Mouse (Mus musculus) intestine, embryonic 14.5 days (tissue): ENCODE results near the gene Sf3a2. TPM values are rescaled to one million over a fixed set of nuclear protein-coding genes. Genes with fewer than 3 reads are reported as not detected.
A peak's percentile ranks its signal among the peaks of the same experiment; 100 is the strongest.

ENCODE experiments used
- ATAC-seq: fragments of 200-750 bp; cut with Nextera tagmentation; replicated peaks from 2 replicates; pipeline ENCODE4 v1.8.0; 2017; ENCODE audit warnings: low read depth, moderate number of reproducible peaks, moderate TSS enrichment, moderate library complexity; ENCODE audit not compliant: low FRiP score, low TSS enrichment
- DNase-seq: peaks from one replicate; pipeline ENCODE4 v3.0.0-alpha.2; 2018; ENCODE audit warnings: low spot score
- H3K27ac ChIP-seq: fragments of 300-500 bp; sonication (generic); 2 replicates; pipeline ENCODE4 v1.5.1; 2014; ENCODE audit warnings: low read depth, mild to moderate bottlenecking, control low read depth
- H3K27me3 ChIP-seq: fragments of 300-500 bp; sonication (generic); replicated peaks from 2 replicates; pipeline ENCODE4 v1.6.1; 2014; ENCODE audit warnings: low read length, control low read depth; ENCODE audit not compliant: control insufficient read depth, insufficient read depth
- H3K36me3 ChIP-seq: fragments of 300-500 bp; sonication (generic); 2 replicates; pipeline ENCODE4 v1.6.1; 2014; ENCODE audit warnings: low read length, control low read depth; ENCODE audit not compliant: control insufficient read depth, insufficient read depth
- H3K4me1 ChIP-seq: fragments of 300-500 bp; sonication (generic); replicated peaks from 2 replicates; pipeline ENCODE4 v1.6.1; 2014; ENCODE audit warnings: low read length, control low read depth, mixed read lengths; ENCODE audit not compliant: control insufficient read depth, insufficient read depth
- H3K4me2 ChIP-seq: fragments of 300-500 bp; sonication (generic); 2 replicates; pipeline ENCODE4 v1.6.1; 2014; ENCODE audit warnings: low read length
- H3K4me3 ChIP-seq: fragments of 300-500 bp; sonication (generic); 2 replicates; pipeline ENCODE4 v1.5.1; 2014; ENCODE audit warnings: low read depth, low read length, control low read depth, mixed read lengths
- H3K9ac ChIP-seq: fragments of 300-500 bp; sonication (generic); 2 replicates; pipeline ENCODE4 v1.6.1; 2014; ENCODE audit warnings: mild to moderate bottlenecking, low read length
- H3K9me3 ChIP-seq: fragments of 300-500 bp; sonication (generic); 2 replicates; pipeline ENCODE4 v1.6.1; 2016; ENCODE audit warnings: low read length, control low read depth; ENCODE audit not compliant: control insufficient read depth
- WGBS: fragments of 180-500 bp; shearing (Covaris S2); extraction: QIAGEN DNeasy Blood & Tissue Kit; methylation state at CpG from one replicate; pipeline ENCODE4 v1.1.7; 2014; 5-methylcytosine and 5-hydroxymethylcytosine counted together
- polyA plus RNA-seq: library from polyadenylated mRNA; unstranded; fragments of >200 nt; fragmentation: Nextera tagmentation; extraction: Ambion mirVana; gene quantifications from 2 replicates; pipeline ENCODE4 v1.2.1, GENCODE M21; 2014

The Sf3a2 gene
- polyA plus RNA-seq, 1 experiment from 2014 or later: 85.4 TPM

- Histone ChIP-seq H3K36me3 (peaks cover 49% of the 10 kb centered on the region), H3K27ac (no peak within 1 kb of the TSS), H3K4me3 (no peak within 1 kb of the TSS), H3K4me2 (no peak within 1 kb of the TSS), H3K4me1 (peaks cover 30% of the 10 kb centered on the region), H3K9me3 (no peaks in the 10 kb centered on the region), H3K9ac (no peak within 1 kb of the TSS), H3K27me3 (0 out of 2 replicates have a peak, but pooled peaks cover 9% of the 10 kb centered on the region)
- 69% methylated on average over 6 of the region's 6 CpGs for WGBS
- ATAC-seq (no peak), DNase-seq (no peak)
Measured at GRCm38 (mm10) chr10:80804916-80805315, 6.9 kb downstream of the Sf3a2 start, which contains the start of gene Amh. Gene Amh, plus strand, starts transcription at chr10:80805243.

GRCm38 (mm10) chr10:80805322-80805721 is 7.3 kb downstream of the Sf3a2 start:
- WGBS: 78% methylated on average over 5 of the region's 5 CpGs
- no peak overlapping the region for H3K4me3 ChIP-seq
- ATAC-seq: no peak
- DNase-seq: no peak
- no peaks in the 10 kb centered on the region for H3K9me3 ChIP-seq
- H3K36me3 ChIP-seq: peaks cover 49% of the 10 kb centered on the region
- no peak overlapping the region for H3K4me2 ChIP-seq
- 0 out of 2 replicates have a peak, but pooled peaks cover 10% of the 10 kb centered on the region for H3K27me3 ChIP-seq
- no peak overlapping the region for H3K9ac ChIP-seq
- H3K4me1 ChIP-seq: peaks cover 29% of the 10 kb centered on the region
- H3K27ac ChIP-seq: no peak overlapping the region

GRCm38 (mm10) chr10:80805925-80806324 is 7.9 kb downstream of the Sf3a2 start:
- no peaks in the 10 kb centered on the region for H3K9me3 ChIP-seq
- DNase-seq (peak; percentile 95), ATAC-seq (peak; percentile 20; the same call in 1 of the 2 replicates)
- no peak overlapping the region for H3K27ac ChIP-seq
- H3K4me3 ChIP-seq: no peak overlapping the region
- 0 out of 2 replicates have a peak, but pooled peaks cover 13% of the 10 kb centered on the region for H3K27me3 ChIP-seq
- no peak overlapping the region for H3K4me2 ChIP-seq
- peaks cover 43% of the 10 kb centered on the region for H3K36me3 ChIP-seq
- no peak overlapping the region for H3K9ac ChIP-seq
- WGBS: 32% methylated on average over 3 of the region's 3 CpGs
- peaks cover 25% of the 10 kb centered on the region for H3K4me1 ChIP-seq

GRCm38 (mm10) chr10:80806341-80807056 is 8.5 kb downstream of the Sf3a2 start:
- Histone ChIP-seq H3K4me2 (peak overlapping the region; percentile 83), H3K36me3 (peaks cover 38% of the 10 kb centered on the region), H3K9ac (peak overlapping the region; percentile 34), H3K9me3 (no peaks in the 10 kb centered on the region), H3K4me1 (peaks cover 25% of the 10 kb centered on the region), H3K27ac (peak overlapping the region; percentile 52; the same call in 1 of the 2 replicates), H3K4me3 (peak overlapping the region; percentile 41), H3K27me3 (0 out of 2 replicates have a peak, but pooled peaks cover 13% of the 10 kb centered on the region)
- 49% methylated on average over 34 of the region's 34 CpGs for WGBS
- 0 out of 2 replicates have a peak, but pooled peaks have one; percentile 5 for ATAC-seq
- no peak for DNase-seq

GRCm38 (mm10) chr10:80807057-80807627 is 9.1 kb downstream of the Sf3a2 start:
- peak overlapping the region; percentile 34 for H3K9ac ChIP-seq
- peaks cover 25% of the 10 kb centered on the region for H3K4me1 ChIP-seq
- peak; percentile 64 for ATAC-seq
- H3K27ac ChIP-seq: peak overlapping the region; percentile 52; the same call in 1 of the 2 replicates
- H3K4me3 ChIP-seq: peak overlapping the region; percentile 41
- H3K9me3 ChIP-seq: no peaks in the 10 kb centered on the region
- 1% methylated on average over 58 of the region's 58 CpGs for WGBS
- H3K36me3 ChIP-seq: peaks cover 31% of the 10 kb centered on the region
- H3K27me3 ChIP-seq: 0 out of 2 replicates have a peak, but pooled peaks cover 13% of the 10 kb centered on the region
- DNase-seq: peak; percentile 84
- peak overlapping the region; percentile 83 for H3K4me2 ChIP-seq

GRCm38 (mm10) chr10:80808099-80808984 is 10.3 kb downstream of the Sf3a2 start:
- Histone ChIP-seq H3K4me2 (peak overlapping the region; percentile 83), H3K9ac (no peak overlapping the region), H3K27me3 (0 out of 2 replicates have a peak, but pooled peaks cover 13% of the 10 kb centered on the region), H3K9me3 (no peaks in the 10 kb centered on the region), H3K4me1 (peaks cover 25% of the 10 kb centered on the region), H3K27ac (no peak overlapping the region; the same call in 1 of the 2 replicates), H3K36me3 (peaks cover 19% of the 10 kb centered on the region), H3K4me3 (0 out of 2 replicates have a peak overlapping the region, but pooled peaks have one; percentile 10)
- no peak for ATAC-seq
- peak; percentile 65 for DNase-seq
- WGBS: 28% methylated on average over 40 of the region's 40 CpGs

- 9% methylated on average over 17 of the region's 18 CpGs for WGBS
- DNase-seq: no peak
Measured at GRCm38 (mm10) chr10:80808985-80809632, 11.1 kb downstream of the Sf3a2 start.

More at GRCm38 (mm10) chr10:80808985-80809632, 11.1 kb downstream of the Sf3a2 start:
- Histone ChIP-seq H3K36me3 (peaks cover 11% of the 10 kb centered on the region), H3K9me3 (no peaks in the 10 kb centered on the region), H3K4me2 (peak overlapping the region; percentile 83), H3K27me3 (0 out of 2 replicates have a peak, but pooled peaks cover 13% of the 10 kb centered on the region), H3K27ac (no peak overlapping the region), H3K4me3 (0 out of 2 replicates have a peak overlapping the region, but pooled peaks have one; percentile 10), H3K9ac (0 out of 2 replicates have a peak overlapping the region, but pooled peaks have one; percentile 7), H3K4me1 (peaks cover 25% of the 10 kb centered on the region)
- no peak for ATAC-seq
